Mouse (Mus musculus) cerebellum, adult 9-11 months (tissue): ENCODE measurements at regions not wholly inside any gene's neighbourhood (a gene's known extent, or its start where the extent isn't known, plus 50 kb on each side); places are given as distances from the start of the nearest gene placed in this dataset.

Source experiments
- DNase-seq: peaks from one replicate; pipeline ENCODE4 v3.0.0; 2022

GRCm38 (mm10) chr14:9161336-9161735 lies 495.3 kb upstream of the 4930452B06Rik start:
- no peak for DNase-seq

- DNase-seq: no peak
Observed at GRCm38 (mm10) chr14:9157941-9158340, 491.9 kb upstream of the 4930452B06Rik start.

DNA sequence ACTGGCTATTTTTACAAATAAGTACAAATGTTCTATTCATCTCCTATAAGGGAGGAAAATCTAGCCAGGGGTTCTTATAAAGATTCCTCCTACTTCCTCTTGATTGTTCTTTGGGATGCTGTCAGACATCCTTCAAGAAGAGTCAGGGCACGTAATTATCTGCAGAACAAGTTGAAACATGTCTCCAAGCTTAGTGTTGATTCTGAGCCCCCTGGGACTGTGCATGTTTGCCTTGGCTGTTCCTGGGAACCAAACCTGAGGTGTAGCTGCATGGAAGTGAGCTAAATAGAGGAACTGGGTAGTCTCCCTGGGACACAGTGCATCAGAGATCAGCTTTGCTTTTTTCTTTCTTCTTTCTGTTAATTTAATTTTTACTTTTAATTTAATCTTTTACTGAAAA lies 484.8 kb upstream of the 4930452B06Rik start:
- no peak for DNase-seq

DNA sequence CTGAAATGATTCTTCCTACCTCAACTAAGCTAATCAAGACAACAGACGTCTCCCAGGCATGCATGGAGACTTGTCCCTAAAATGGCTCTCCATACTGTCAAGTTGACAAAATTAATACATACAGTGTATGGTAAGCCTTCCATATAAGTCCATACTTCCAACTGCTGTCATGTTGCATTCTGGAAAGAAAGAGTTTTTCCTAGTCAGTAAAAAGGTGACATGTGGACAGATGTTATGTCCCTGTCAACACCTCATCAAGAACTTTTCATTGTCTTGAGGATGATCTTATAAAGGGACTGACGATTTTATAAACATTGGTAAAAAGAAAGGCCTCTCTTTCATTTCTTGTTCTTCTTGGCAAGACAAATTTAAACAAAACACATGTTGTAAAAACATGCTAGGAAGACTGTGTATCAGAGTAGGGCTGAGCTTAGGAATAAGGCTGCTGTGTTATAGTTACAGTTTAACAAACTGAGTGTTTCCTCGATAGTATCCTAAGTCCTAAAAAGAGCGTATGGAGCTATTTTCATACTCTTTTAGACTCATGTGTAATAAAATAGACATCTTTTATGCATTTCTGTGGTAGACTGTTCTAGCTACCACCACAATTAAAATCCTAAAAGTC lies 480.7 kb upstream of the 4930452B06Rik start:
- DNase-seq: no peak

- DNase-seq: no peak
Observed at GRCm38 (mm10) chr14:9105708-9106107, 439.7 kb upstream of the 4930452B06Rik start.

DNA sequence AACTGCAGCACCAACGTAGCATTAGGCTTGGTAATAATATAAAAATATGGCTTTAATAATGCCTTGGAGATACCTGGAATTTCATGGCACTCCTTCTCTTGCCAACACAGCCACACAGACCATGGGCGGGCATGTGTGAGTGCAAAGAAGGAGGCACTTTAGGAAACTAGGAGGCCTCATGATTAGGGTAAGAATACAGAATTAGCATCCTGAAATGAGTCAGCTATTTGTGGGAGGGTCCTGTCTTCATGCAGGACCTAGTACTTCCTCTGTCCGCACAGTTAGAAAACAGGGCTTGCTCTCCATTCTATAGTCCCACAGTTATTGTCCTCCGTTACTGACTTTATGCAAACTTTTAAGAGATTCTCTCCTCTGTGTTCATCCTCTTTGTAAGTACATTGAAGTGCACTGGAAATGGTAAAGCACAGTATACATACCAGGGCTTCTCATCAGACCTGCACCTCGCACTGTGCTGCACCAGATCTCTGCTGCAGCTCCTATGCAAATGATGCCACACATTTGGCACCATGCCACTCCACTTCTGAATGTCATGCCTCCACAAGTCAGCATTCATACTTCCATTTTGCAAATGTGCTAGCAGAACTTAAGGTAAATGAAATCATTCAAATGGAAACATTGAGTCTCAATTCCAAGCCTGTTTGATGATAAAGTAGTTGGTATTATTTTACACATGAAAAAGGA lies 423.7 kb upstream of the 4930452B06Rik start:
- no peak for DNase-seq

DNA sequence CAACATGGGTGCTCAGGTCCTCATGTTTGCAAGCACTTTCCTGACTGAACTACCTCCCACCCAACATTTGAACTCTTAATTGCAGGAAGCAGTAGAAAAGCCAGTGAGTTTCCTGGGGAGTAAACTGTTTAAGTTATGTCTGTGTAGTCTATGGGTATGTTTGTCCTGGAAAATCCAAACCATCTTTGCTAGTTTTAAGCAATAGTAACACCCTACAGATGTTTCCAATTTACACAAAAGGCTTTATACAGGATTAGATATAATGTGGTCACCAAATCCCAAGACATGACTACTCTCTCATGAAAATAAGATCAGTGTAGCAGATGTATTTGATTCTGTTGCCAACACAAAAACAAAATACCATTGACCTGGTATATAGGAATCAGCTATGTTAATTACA lies 421.1 kb upstream of the 4930452B06Rik start:
- DNase-seq: no peak

DNA sequence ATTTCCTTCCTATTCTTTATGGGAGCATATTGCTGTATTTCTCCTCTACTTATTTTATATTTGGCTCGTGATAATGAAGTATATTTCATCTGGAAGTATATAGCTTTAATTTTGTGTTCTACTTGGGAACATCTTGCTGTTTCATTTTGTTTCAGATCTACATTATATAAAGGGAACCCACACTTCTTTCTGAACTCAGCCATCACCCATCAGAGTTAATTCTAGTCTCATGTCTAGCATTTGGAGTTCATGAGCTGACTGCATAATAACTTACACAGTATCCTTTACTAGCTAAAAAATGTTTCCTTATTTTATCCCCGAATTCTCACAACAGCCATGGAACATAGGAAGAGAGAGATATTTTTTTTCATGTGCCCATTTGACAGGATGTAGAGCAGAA lies 413.6 kb upstream of the 4930452B06Rik start:
- no peak for DNase-seq

GRCm38 (mm10) chr14:9079014-9079413 lies 413.0 kb upstream of the 4930452B06Rik start:
- DNase-seq: peak; percentile 5

DNA sequence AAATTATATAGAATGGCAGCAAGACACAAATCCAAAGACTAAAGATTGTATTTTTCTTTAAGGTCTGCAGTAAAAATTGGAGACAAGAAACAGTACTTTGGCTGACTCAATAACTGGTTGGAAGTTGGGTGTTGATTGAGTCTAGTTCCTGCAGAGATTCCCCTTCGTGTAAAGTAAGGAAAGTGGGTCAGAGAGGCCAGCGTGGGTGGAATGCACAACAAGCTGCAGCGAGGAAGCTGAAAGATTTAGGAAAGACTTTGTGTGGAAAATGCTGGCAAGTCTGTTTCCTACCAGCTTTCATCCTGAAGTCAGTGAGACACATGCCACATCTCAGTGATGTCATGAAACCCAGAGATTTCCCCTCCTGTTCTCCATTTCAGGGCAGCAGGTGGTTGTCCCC lies 405.1 kb upstream of the 4930452B06Rik start:
- no peak for DNase-seq

DNA sequence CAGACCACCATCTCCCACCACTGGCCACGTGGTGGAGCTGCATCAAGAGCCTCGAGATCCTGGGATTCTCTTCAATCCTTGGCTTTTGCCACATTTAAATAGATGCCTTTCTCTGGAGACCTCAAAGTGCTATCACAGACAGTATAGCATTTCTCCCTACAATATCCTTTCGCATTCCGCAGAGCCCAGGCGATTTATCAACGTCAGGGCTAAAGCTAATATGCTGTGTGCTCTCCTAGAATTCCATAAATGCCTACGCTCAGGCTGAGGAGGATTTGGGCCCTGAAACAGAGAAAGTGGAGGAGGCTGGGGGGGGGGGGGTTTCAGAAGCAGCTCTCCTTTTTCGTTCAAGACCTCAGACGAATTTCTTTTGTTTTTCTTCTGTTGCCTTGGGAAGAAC lies 394.0 kb upstream of the 4930452B06Rik start:
- DNase-seq: no peak

GRCm38 (mm10) chr14:9028811-9029210 lies 362.8 kb upstream of the 4930452B06Rik start:
- no peak for DNase-seq

- no peak for DNase-seq
Observed at GRCm38 (mm10) chr14:9015826-9016225, 349.8 kb upstream of the 4930452B06Rik start.

DNA sequence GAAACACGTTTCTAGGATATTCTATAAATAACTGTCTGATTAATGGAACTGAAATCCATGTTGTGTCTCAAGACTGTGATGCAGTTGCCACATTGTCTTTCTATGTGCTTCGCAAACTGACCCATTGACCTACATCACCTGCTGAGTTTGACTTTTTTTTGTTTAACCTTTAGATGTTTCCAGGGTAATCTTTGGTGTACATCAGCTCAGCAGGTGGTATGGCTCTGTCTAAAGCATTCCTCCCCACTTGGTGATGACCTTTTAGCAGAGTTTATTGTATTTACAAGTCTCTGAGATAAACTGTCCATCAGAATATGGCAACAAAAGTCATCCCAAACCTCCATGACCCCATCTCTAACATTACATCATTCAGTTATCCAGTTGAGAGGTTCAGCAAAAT lies 337.0 kb upstream of the 4930452B06Rik start:
- DNase-seq: no peak

DNA sequence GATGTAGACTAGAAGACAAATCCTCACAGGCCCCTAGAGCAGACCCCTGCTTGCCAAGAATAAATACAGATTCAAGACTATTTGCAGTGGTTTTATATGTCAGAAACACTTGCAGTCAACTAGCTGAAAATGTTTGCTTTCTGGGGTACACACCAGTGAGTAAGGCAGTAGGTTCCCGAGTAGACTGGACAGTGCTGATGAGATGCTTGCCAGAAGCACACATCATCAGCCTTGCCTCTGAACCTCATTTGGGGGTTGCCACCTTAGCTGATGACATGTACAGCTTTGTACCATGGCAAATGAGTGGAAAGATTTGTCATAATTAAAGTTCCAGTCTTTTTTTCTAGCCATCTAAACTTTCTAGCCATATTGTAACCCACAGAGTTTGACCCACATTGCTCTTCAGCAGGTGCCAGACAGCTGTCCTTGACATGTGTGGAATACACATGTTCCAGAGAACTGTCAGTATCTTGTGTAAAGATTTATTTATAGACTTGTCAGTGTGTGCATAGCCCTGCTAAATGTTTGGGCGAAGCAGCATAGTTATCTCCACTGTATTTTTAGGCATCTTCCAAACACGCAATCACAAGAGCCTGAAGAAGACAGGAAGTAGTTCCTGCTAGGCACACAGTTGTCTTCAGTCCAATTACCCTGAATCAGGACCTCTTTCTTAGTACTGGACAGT lies 334.5 kb upstream of the 4930452B06Rik start:
- DNase-seq: no peak

DNA sequence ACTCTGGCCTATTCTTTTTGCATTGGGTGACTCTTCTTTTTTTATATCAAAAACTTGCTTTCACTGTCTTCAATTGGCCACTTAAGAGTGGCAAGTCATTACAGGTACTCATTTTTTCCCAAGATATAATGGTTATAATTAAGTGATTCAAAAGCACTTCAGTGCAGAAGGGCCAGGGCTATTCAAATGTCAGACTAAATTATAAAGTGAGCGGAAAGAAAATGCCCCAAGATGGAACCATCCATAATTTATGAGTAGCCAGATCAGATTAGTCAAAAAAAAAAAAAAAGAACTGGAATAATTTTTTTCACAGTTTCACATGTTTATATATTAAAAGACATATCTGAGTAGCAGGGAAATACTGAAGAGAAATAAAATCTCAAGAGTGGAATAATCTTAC lies 333.8 kb upstream of the 4930452B06Rik start:
- no peak for DNase-seq

- no peak for DNase-seq
Observed at GRCm38 (mm10) chr14:8993421-8993820, 327.4 kb upstream of the 4930452B06Rik start.

GRCm38 (mm10) chr14:8985086-8985793 lies 319.2 kb upstream of the 4930452B06Rik start:
- DNase-seq: no peak

GRCm38 (mm10) chr14:8961554-8961953 lies 295.5 kb upstream of the 4930452B06Rik start:
- DNase-seq: no peak

DNA sequence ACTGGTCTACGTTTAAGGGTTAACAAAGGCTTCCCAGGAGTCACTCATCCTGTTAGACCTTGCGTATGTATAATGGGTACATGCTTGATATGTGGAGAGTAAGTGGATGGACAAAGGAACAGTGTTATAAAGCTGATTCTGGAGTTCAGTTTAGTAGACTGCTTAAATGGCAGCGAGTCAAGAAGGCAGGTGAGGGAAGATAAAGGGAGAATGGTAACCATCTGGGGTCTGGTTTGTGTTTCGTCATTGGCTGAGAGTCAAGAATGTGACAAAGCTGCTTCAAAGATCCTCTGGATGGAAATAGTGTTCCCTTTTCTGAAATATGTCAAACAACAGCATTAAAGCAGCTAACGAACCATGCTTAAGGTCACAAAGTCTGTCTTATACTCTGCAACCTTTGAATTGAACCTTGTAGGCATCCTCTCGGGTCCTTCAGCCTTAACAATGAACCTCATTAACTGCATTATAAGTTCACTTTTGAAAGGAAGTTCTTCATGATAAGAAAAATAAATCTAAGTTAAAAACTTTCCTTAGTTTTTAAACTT lies 286.9 kb upstream of the 4930452B06Rik start:
- no peak for DNase-seq

- no peak for DNase-seq
Observed at GRCm38 (mm10) chr14:8948751-8949150, 282.7 kb upstream of the 4930452B06Rik start.

GRCm38 (mm10) chr14:8946851-8947625 lies 281.0 kb upstream of the 4930452B06Rik start:
- peak; percentile 2 for DNase-seq
